Mouse (Mus musculus): ENCODE data around the gene 1810049J17Rik. TPM values are rescaled to one million over a fixed set of nuclear protein-coding genes. Genes with fewer than 3 reads are reported as not detected.
A peak's percentile ranks its signal among the peaks of the same experiment; 100 is the strongest.

Gene 1810049J17Rik
- polyA plus RNA-seq, 1 experiment from 2014 or later, result 1.8 TPM

GRCm38 (mm10) chr15:12362001-12362700, 40.5 kb upstream of the 1810049J17Rik start:
- ATAC-seq, result no peak
- peaks cover 8% of the 10 kb centered on the region for H3K4me1 ChIP-seq (replicated peaks)
- H3K4me3 ChIP-seq (replicated peaks), result no peak overlapping the region
- no peak overlapping the region for H3K9ac ChIP-seq
- H3K27me3 ChIP-seq (replicated peaks), result no peaks in the 10 kb centered on the region
- H3K9me3 ChIP-seq, result no peaks in the 10 kb centered on the region
- H3K4me2 ChIP-seq (replicated peaks), result no peak overlapping the region
- H3K36me3 ChIP-seq, result no peaks in the 10 kb centered on the region; the same call in 1 of the 2 replicates
- WGBS, result 85% methylated on average over 14 of the region's 14 CpGs
- H3K27ac ChIP-seq, result no peak overlapping the region

- ATAC-seq, result no peak
- Histone ChIP-seq H3K4me2 (replicated peaks) (no peak overlapping the region), H3K9me3 (no peaks in the 10 kb centered on the region), H3K27ac (no peak overlapping the region), H3K4me1 (replicated peaks) (no peaks in the 10 kb centered on the region), H3K4me3 (replicated peaks) (no peak overlapping the region), H3K27me3 (replicated peaks) (no peaks in the 10 kb centered on the region), H3K9ac (no peak overlapping the region), H3K36me3 (no peaks in the 10 kb centered on the region; the same call in 1 of the 2 replicates)
- 79% methylated on average over 19 of the region's 19 CpGs for WGBS
These were observed 39.0 kb upstream of the 1810049J17Rik start for GRCm38 (mm10) chr15:12360519-12361212.

- H3K36me3 ChIP-seq, result peaks cover 7% of the 10 kb centered on the region; the same call in 1 of the 2 replicates
- 0 out of 2 replicates have a peak, but pooled peaks have one; percentile 26 for ATAC-seq
- no peak overlapping the region for H3K4me2 ChIP-seq (replicated peaks)
- no peaks in the 10 kb centered on the region for H3K4me1 ChIP-seq (replicated peaks)
- WGBS, result 90% methylated on average over 5 of the region's 5 CpGs
- H3K9me3 ChIP-seq, result no peaks in the 10 kb centered on the region
- H3K27ac ChIP-seq, result no peak overlapping the region
- H3K4me3 ChIP-seq (replicated peaks), result no peak overlapping the region
- no peaks in the 10 kb centered on the region for H3K27me3 ChIP-seq (replicated peaks)
- no peak overlapping the region for H3K9ac ChIP-seq
These were observed 36.7 kb upstream of the 1810049J17Rik start for GRCm38 (mm10) chr15:12358384-12358783.

GRCm38 (mm10) chr15:12357459-12357858, 35.8 kb upstream of the 1810049J17Rik start:
- ATAC-seq, result peak; percentile 62

GRCm38 (mm10) chr15:12355907-12356306, 34.2 kb upstream of the 1810049J17Rik start:
- Histone ChIP-seq H3K4me2 (replicated peaks) (no peak overlapping the region), H3K27ac (0 out of 2 replicates have a peak overlapping the region, but pooled peaks have one; percentile 9), H3K4me1 (replicated peaks) (no peaks in the 10 kb centered on the region), H3K9me3 (no peaks in the 10 kb centered on the region), H3K36me3 (peaks cover 10% of the 10 kb centered on the region), H3K27me3 (replicated peaks) (no peaks in the 10 kb centered on the region), H3K9ac (no peak overlapping the region), H3K4me3 (replicated peaks) (no peak overlapping the region)
- no peak for ATAC-seq
- WGBS, result 63% methylated on average over 7 of the region's 7 CpGs

More at GRCm38 (mm10) chr15:12357459-12357858, 35.8 kb upstream of the 1810049J17Rik start:
- Histone ChIP-seq H3K36me3 (peaks cover 10% of the 10 kb centered on the region), H3K4me1 (replicated peaks) (no peaks in the 10 kb centered on the region), H3K4me3 (replicated peaks) (no peak overlapping the region), H3K27me3 (replicated peaks) (no peaks in the 10 kb centered on the region), H3K27ac (0 out of 2 replicates have a peak overlapping the region, but pooled peaks have one; percentile 40), H3K9ac (no peak overlapping the region), H3K4me2 (replicated peaks) (no peak overlapping the region), H3K9me3 (no peaks in the 10 kb centered on the region)

- H3K4me2 ChIP-seq (replicated peaks), result no peak overlapping the region
- H3K9ac ChIP-seq, result no peak overlapping the region
- H3K36me3 ChIP-seq, result peaks cover 12% of the 10 kb centered on the region
- 74% methylated on average over 6 of the region's 6 CpGs for WGBS
- ATAC-seq, result no peak
- no peak overlapping the region for H3K4me3 ChIP-seq (replicated peaks)
- no peaks in the 10 kb centered on the region for H3K4me1 ChIP-seq (replicated peaks)
- H3K27me3 ChIP-seq (replicated peaks), result no peaks in the 10 kb centered on the region
- no peak overlapping the region for H3K27ac ChIP-seq
- no peaks in the 10 kb centered on the region for H3K9me3 ChIP-seq
These were observed 33.6 kb upstream of the 1810049J17Rik start for GRCm38 (mm10) chr15:12355261-12355660.

- WGBS, result 93% methylated on average over 2 of the region's 2 CpGs
- Histone ChIP-seq H3K4me2 (replicated peaks) (no peak overlapping the region), H3K36me3 (peaks cover 15% of the 10 kb centered on the region), H3K4me3 (replicated peaks) (no peak overlapping the region), H3K4me1 (replicated peaks) (no peaks in the 10 kb centered on the region), H3K27me3 (replicated peaks) (no peaks in the 10 kb centered on the region), H3K27ac (no peak overlapping the region), H3K9ac (no peak overlapping the region), H3K9me3 (no peaks in the 10 kb centered on the region)
- ATAC-seq, result no peak
These were observed 32.6 kb upstream of the 1810049J17Rik start for GRCm38 (mm10) chr15:12354281-12354810.

- ATAC-seq, result no peak
- Histone ChIP-seq H3K4me3 (replicated peaks) (no peak overlapping the region), H3K36me3 (peaks cover 17% of the 10 kb centered on the region), H3K27me3 (replicated peaks) (no peaks in the 10 kb centered on the region), H3K27ac (no peak overlapping the region), H3K9me3 (no peaks in the 10 kb centered on the region), H3K4me2 (replicated peaks) (no peak overlapping the region), H3K4me1 (replicated peaks) (no peaks in the 10 kb centered on the region), H3K9ac (no peak overlapping the region)
- 97% methylated on average over 7 of the region's 7 CpGs for WGBS
These were observed 29.8 kb upstream of the 1810049J17Rik start for GRCm38 (mm10) chr15:12351470-12351869.

- Histone ChIP-seq H3K4me1 (replicated peaks) (no peaks in the 10 kb centered on the region), H3K36me3 (peaks cover 22% of the 10 kb centered on the region), H3K9me3 (no peaks in the 10 kb centered on the region), H3K4me2 (replicated peaks) (no peak overlapping the region), H3K9ac (no peak overlapping the region), H3K4me3 (replicated peaks) (no peak overlapping the region), H3K27ac (no peak overlapping the region), H3K27me3 (replicated peaks) (no peaks in the 10 kb centered on the region)
- no peak for ATAC-seq
- WGBS, result 86% methylated on average over 5 of the region's 5 CpGs
These were observed 28.1 kb upstream of the 1810049J17Rik start for GRCm38 (mm10) chr15:12349840-12350239.

GRCm38 (mm10) chr15:12348950-12349349, 27.3 kb upstream of the 1810049J17Rik start:
- ATAC-seq, result no peak

GRCm38 (mm10) chr15:12346916-12347315, 25.2 kb upstream of the 1810049J17Rik start:
- no peak for ATAC-seq
- WGBS, result 94% methylated on average over 3 of the region's 3 CpGs
- no peak overlapping the region for H3K4me2 ChIP-seq (replicated peaks)
- H3K9ac ChIP-seq, result no peak overlapping the region
- no peak overlapping the region for H3K27ac ChIP-seq
- no peaks in the 10 kb centered on the region for H3K4me1 ChIP-seq (replicated peaks)
- peaks cover 12% of the 10 kb centered on the region; the same call in 1 of the 2 replicates for H3K36me3 ChIP-seq
- no peaks in the 10 kb centered on the region for H3K27me3 ChIP-seq (replicated peaks)
- H3K4me3 ChIP-seq (replicated peaks), result no peak overlapping the region
- no peaks in the 10 kb centered on the region for H3K9me3 ChIP-seq

More at GRCm38 (mm10) chr15:12348950-12349349, 27.3 kb upstream of the 1810049J17Rik start:
- Histone ChIP-seq H3K4me1 (replicated peaks) (no peaks in the 10 kb centered on the region), H3K4me3 (replicated peaks) (no peak overlapping the region), H3K27ac (no peak overlapping the region), H3K4me2 (replicated peaks) (no peak overlapping the region), H3K27me3 (replicated peaks) (no peaks in the 10 kb centered on the region), H3K9me3 (no peaks in the 10 kb centered on the region), H3K36me3 (peaks cover 18% of the 10 kb centered on the region), H3K9ac (no peak overlapping the region)
- WGBS, result 89% methylated on average over 3 of the region's 3 CpGs

GRCm38 (mm10) chr15:12341401-12341758, 19.7 kb upstream of the 1810049J17Rik start:
- 49% methylated on average over 4 of the region's 4 CpGs for WGBS
- peak; percentile 45; the same call in 1 of the 2 replicates for ATAC-seq
- Histone ChIP-seq H3K4me1 (replicated peaks) (peaks cover 3% of the 10 kb centered on the region), H3K4me2 (replicated peaks) (no peak overlapping the region), H3K27me3 (replicated peaks) (no peaks in the 10 kb centered on the region), H3K27ac (no peak overlapping the region), H3K9ac (no peak overlapping the region), H3K36me3 (0 out of 2 replicates have a peak, but pooled peaks cover 4% of the 10 kb centered on the region), H3K9me3 (no peaks in the 10 kb centered on the region), H3K4me3 (replicated peaks) (no peak overlapping the region)

All from intestine, embryonic 15.5 days (tissue).